Mouse (Mus musculus) megakaryocyte, embryonic 14.5 days (primary cell): Measurements from ENCODE around the gene Slc25a33.

ENCODE experiments used
- FLI1 ChIP-seq: IDR thresholded peaks from 2 replicates; pipeline ENCODE4 v1.6.1; 2012; ENCODE audit warnings: low read length, inconsistent platforms, mixed read lengths
- GATA1 ChIP-seq: IDR thresholded peaks from 3 replicates; pipeline ENCODE4 v1.6.1; 2012; ENCODE audit warnings: mixed read lengths, low read length, inconsistent platforms, borderline replicate concordance

DNA sequence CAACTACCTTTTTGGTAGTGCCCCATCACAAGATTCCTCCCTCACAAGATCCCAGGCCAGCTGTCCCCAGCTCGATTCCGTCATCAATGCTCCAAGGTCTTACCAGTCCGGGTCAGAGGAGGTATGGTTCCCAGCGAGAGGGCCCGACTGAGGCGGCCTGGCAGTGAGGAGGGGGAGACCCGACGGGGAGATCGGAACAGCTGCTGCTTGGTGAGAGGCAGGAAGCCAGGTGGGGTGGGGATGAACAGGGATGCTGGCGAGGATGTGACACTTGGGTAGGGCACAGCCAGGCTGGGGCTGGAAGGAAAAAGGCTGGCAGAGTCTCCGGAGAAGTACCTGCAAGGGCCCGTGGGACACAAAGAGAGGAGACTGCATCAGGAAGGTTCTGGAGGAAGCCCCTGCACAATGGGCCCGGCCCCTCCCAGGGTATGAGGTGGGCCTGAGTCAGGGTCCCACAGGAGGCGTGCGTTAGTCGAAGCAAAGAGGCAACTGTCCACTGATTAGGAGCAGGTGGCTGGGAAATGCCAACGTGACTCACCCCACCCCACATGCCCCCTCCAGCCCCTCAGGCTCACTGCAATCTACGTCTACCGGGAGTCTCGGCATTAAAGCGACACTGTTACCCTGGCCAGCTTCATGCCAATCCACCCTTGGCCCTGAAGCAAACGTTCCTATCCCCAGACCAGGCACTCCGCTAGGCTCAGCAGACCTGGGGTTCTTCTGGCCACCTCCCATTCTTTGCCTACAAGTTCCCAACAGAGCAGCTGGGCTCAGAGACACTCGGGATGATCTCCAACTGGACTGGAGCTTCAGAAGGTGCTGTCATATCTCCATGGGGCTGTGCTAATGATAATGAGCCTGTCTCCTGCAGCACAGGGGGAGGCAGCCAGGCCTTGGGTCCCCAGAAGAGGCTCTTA is 51.7 kb downstream of the Slc25a33 start:
- TF ChIP-seq GATA1 (no peak), FLI1 (no peak)
